Mouse (Mus musculus) hindbrain, postnatal 0 days (tissue): Measurements from ENCODE around the gene Olfr371. TPM values are rescaled to one million over a fixed set of nuclear protein-coding genes. Genes with fewer than 3 reads are reported as not detected.

Source experiments
- ATAC-seq: fragments of 200-750 bp; cut with Nextera tagmentation; 2 replicates; pipeline ENCODE4 v1.8.0; 2017; ENCODE audit warnings: mild to moderate bottlenecking, moderate TSS enrichment, moderate library complexity
- DNase-seq: peaks from one replicate; pipeline ENCODE4 v3.0.0-alpha.2; 2015; ENCODE audit warnings: low spot score
- H3K27ac ChIP-seq: fragments of 300-500 bp; sonication (generic); 2 replicates; pipeline ENCODE4 v1.5.1; 2014; ENCODE audit warnings: mild to moderate bottlenecking
- H3K27me3 ChIP-seq: fragments of 300-500 bp; sonication (generic); 2 replicates; pipeline ENCODE4 v1.6.1; 2014; ENCODE audit warnings: low read length, mixed read lengths; ENCODE audit not compliant: insufficient read depth
- H3K36me3 ChIP-seq: fragments of 300-500 bp; sonication (generic); 2 replicates; pipeline ENCODE4 v1.6.1; 2014; ENCODE audit warnings: low read length, mixed read lengths; ENCODE audit not compliant: insufficient read depth
- H3K4me1 ChIP-seq: fragments of 300-500 bp; sonication (generic); 2 replicates; pipeline ENCODE4 v1.6.1; 2014; ENCODE audit warnings: antibody characterized with exemption, low read length, mixed read lengths; ENCODE audit not compliant: insufficient read depth
- H3K4me2 ChIP-seq: fragments of 300-500 bp; sonication (generic); 2 replicates; pipeline ENCODE4 v1.6.1; 2014; ENCODE audit warnings: low read depth, mild to moderate bottlenecking, low read length, moderate library complexity, mixed read lengths
- H3K4me3 ChIP-seq: fragments of 300-500 bp; sonication (generic); 2 replicates; pipeline ENCODE4 v1.5.1; 2014; ENCODE audit warnings: low read length
- H3K9ac ChIP-seq: fragments of 300-500 bp; sonication (generic); replicated peaks from 2 replicates; pipeline ENCODE4 v1.6.1; 2014; ENCODE audit warnings: mild to moderate bottlenecking, low read length, moderate library complexity, mixed read lengths
- H3K9me3 ChIP-seq: fragments of 300-500 bp; sonication (generic); 2 replicates; pipeline ENCODE4 v1.6.1; 2016; ENCODE audit warnings: low read length, mixed read lengths
- CTCF ChIP-seq: IDR thresholded peaks from 2 replicates; pipeline ENCODE4 v1.5.1; 2016; ENCODE audit warnings: antibody characterized with exemption, control low read depth, low read depth
- WGBS: fragments of 180-500 bp; shearing (Covaris S2); extraction: QIAGEN DNeasy Blood & Tissue Kit; methylation state at CpG from one replicate; pipeline ENCODE4 v1.1.7; 2014; 5-methylcytosine and 5-hydroxymethylcytosine counted together
- polyA plus RNA-seq: library from polyadenylated mRNA; unstranded; fragments of >200 nt; fragmentation: Nextera tagmentation; extraction: Ambion mirVana; gene quantifications from 2 replicates; pipeline ENCODE4 v1.2.1, GENCODE M21; 2015
- total RNA-seq: library from RNA; depleted of rRNA; stranded (reverse); fragments of >200 nt; gene quantifications from 2 replicates; pipeline ENCODE4 v1.2.3, GENCODE M21; 2014; rRNA removed

Gene Olfr371
- not detected in 2 replicates for total RNA-seq
- not detected in 2 replicates for polyA plus RNA-seq

GRCm38 (mm10) chr8:85225688-85226087 is at the start of gene Olfr371:
Gene Olfr371 (plus strand): TSS chr8:85225988.
- 40% methylated on average over 1 of the region's 1 CpGs for WGBS
- no peak within 1 kb of the TSS for H3K27ac ChIP-seq
- H3K9me3 ChIP-seq, result no peaks in the 10 kb centered on the region
- ATAC-seq (no peak), DNase-seq (no peak)
- no peaks in the 10 kb centered on the region for H3K27me3 ChIP-seq
- H3K4me2 ChIP-seq, result no peak within 1 kb of the TSS
- no peaks in the 10 kb centered on the region for H3K4me1 ChIP-seq
- H3K36me3 ChIP-seq, result no peaks in the 10 kb centered on the region
- no peak within 1 kb of the TSS for H3K4me3 ChIP-seq
- no peak for TF ChIP-seq CTCF
- H3K9ac ChIP-seq, result no peak within 1 kb of the TSS

GRCm38 (mm10) chr8:85192346-85192745 is 33.4 kb upstream of the Olfr371 start:
- ATAC-seq (no peak), DNase-seq (no peak)
- H3K4me2 ChIP-seq, result no peak overlapping the region
- no peak for TF ChIP-seq CTCF
- H3K9me3 ChIP-seq, result no peaks in the 10 kb centered on the region
- H3K4me1 ChIP-seq, result no peaks in the 10 kb centered on the region
- no peak overlapping the region for H3K4me3 ChIP-seq
- no peaks in the 10 kb centered on the region for H3K36me3 ChIP-seq
- no peak overlapping the region for H3K27ac ChIP-seq
- H3K27me3 ChIP-seq, result no peaks in the 10 kb centered on the region
- WGBS, result 89% methylated on average over 1 of the region's 1 CpGs
- no peak overlapping the region for H3K9ac ChIP-seq

- no peaks in the 10 kb centered on the region for H3K4me1 ChIP-seq
- no peak overlapping the region for H3K9ac ChIP-seq
- DNase-seq (no peak), ATAC-seq (no peak)
- no peaks in the 10 kb centered on the region for H3K36me3 ChIP-seq
- no peak overlapping the region for H3K4me2 ChIP-seq
- no peaks in the 10 kb centered on the region for H3K27me3 ChIP-seq
- 80% methylated on average over 4 of the region's 4 CpGs for WGBS
- no peaks in the 10 kb centered on the region for H3K9me3 ChIP-seq
- no peak overlapping the region for H3K27ac ChIP-seq
- no peak overlapping the region for H3K4me3 ChIP-seq
- no peak for TF ChIP-seq CTCF
Observed at GRCm38 (mm10) chr8:85220220-85220619, 5.6 kb upstream of the Olfr371 start.

- DNase-seq (no peak), ATAC-seq (no peak)
- no peak for TF ChIP-seq CTCF
- no peaks in the 10 kb centered on the region for H3K4me1 ChIP-seq
- no peak overlapping the region for H3K4me2 ChIP-seq
- 50% methylated on average over 6 of the region's 6 CpGs for WGBS
- H3K27ac ChIP-seq, result no peak overlapping the region
- H3K9me3 ChIP-seq, result no peaks in the 10 kb centered on the region
- H3K27me3 ChIP-seq, result no peaks in the 10 kb centered on the region
- H3K4me3 ChIP-seq, result no peak overlapping the region
- H3K36me3 ChIP-seq, result no peaks in the 10 kb centered on the region
- no peak overlapping the region for H3K9ac ChIP-seq
Observed at GRCm38 (mm10) chr8:85220992-85221391, 4.8 kb upstream of the Olfr371 start.

GRCm38 (mm10) chr8:85227297-85227696 is 1.5 kb downstream of the Olfr371 start:
- no peaks in the 10 kb centered on the region for H3K9me3 ChIP-seq
- DNase-seq (no peak), ATAC-seq (no peak)
- no peak overlapping the region for H3K27ac ChIP-seq
- no peaks in the 10 kb centered on the region for H3K36me3 ChIP-seq
- WGBS, result 72% methylated on average over 1 of the region's 1 CpGs
- no peak for TF ChIP-seq CTCF
- H3K27me3 ChIP-seq, result no peaks in the 10 kb centered on the region
- H3K4me3 ChIP-seq, result no peak overlapping the region
- no peaks in the 10 kb centered on the region for H3K4me1 ChIP-seq
- no peak overlapping the region for H3K4me2 ChIP-seq
- no peak overlapping the region for H3K9ac ChIP-seq

Other genes with a start within 250 kb of the Olfr371 start
- 16.9 and 17.8 TPM in 2 replicates for gene Junb, start 247.3 kb upstream of the Olfr371 start, total RNA-seq
- 6.3 and 7.9 TPM in 2 replicates for gene Junb, start 247.3 kb upstream of the Olfr371 start, polyA plus RNA-seq
- gene Hook2, start 235.4 kb upstream of the Olfr371 start, total RNA-seq, result 18.9 and 19.0 TPM in 2 replicates
- gene Hook2, start 235.4 kb upstream of the Olfr371 start, polyA plus RNA-seq, result 29.7 and 33.4 TPM in 2 replicates
- gene Best2, start 211.5 kb upstream of the Olfr371 start, total RNA-seq, result not detected in 2 replicates
- 0.09 and 0.26 TPM in 2 replicates for gene Best2, start 211.5 kb upstream of the Olfr371 start, polyA plus RNA-seq
- gene Asna1, start 200.7 kb upstream of the Olfr371 start, total RNA-seq, result 165 and 172 TPM in 2 replicates
- 149 and 150 TPM in 2 replicates for gene Asna1, start 200.7 kb upstream of the Olfr371 start, polyA plus RNA-seq
- gene Trir, start 199.2 kb upstream of the Olfr371 start, total RNA-seq, result 220 and 238 TPM in 2 replicates
- gene Trir, start 199.2 kb upstream of the Olfr371 start, polyA plus RNA-seq, result 146 and 152 TPM in 2 replicates
- gene Tnpo2, start 189.1 kb upstream of the Olfr371 start, total RNA-seq, result 174 and 183 TPM in 2 replicates
- gene Tnpo2, start 189.1 kb upstream of the Olfr371 start, polyA plus RNA-seq, result 48.1 and 49.1 TPM in 2 replicates
- 104 and 114 TPM in 2 replicates for gene Fbxw9, start 165.9 kb upstream of the Olfr371 start, total RNA-seq
- gene Fbxw9, start 165.9 kb upstream of the Olfr371 start, polyA plus RNA-seq, result 78.9 and 82.2 TPM in 2 replicates
- not detected in 2 replicates for gene Gm5741, start 158.0 kb upstream of the Olfr371 start, total RNA-seq
- 0.71 and 0.76 TPM in 2 replicates for gene Gm5741, start 158.0 kb upstream of the Olfr371 start, polyA plus RNA-seq
- 77.5 and 103 TPM in 2 replicates for gene Dhps, start 154.2 kb upstream of the Olfr371 start, total RNA-seq
- 118 and 123 TPM in 2 replicates for gene Dhps, start 154.2 kb upstream of the Olfr371 start, polyA plus RNA-seq
- gene Wdr83os, start 145.2 kb upstream of the Olfr371 start, total RNA-seq, result 109 and 123 TPM in 2 replicates
- 129 and 131 TPM in 2 replicates for gene Wdr83os, start 145.2 kb upstream of the Olfr371 start, polyA plus RNA-seq
- gene Wdr83, start 144.7 kb upstream of the Olfr371 start, total RNA-seq, result 21.4 TPM in 2 replicates
- 38.6 and 38.9 TPM in 2 replicates for gene Wdr83, start 144.7 kb upstream of the Olfr371 start, polyA plus RNA-seq
- gene Man2b1, start 142.7 kb upstream of the Olfr371 start, total RNA-seq, result 32.9 and 34.3 TPM in 2 replicates
- 22.5 TPM in 2 replicates for gene Man2b1, start 142.7 kb upstream of the Olfr371 start, polyA plus RNA-seq
- gene Zfp791, start 102.9 kb upstream of the Olfr371 start, total RNA-seq, result 1.5 and 2.4 TPM in 2 replicates
- gene Zfp791, start 102.9 kb upstream of the Olfr371 start, polyA plus RNA-seq, result 2.4 and 2.5 TPM in 2 replicates
- gene Cks1brt, start 74.1 kb upstream of the Olfr371 start, total RNA-seq, result not detected in 2 replicates
- gene Cks1brt, start 74.1 kb upstream of the Olfr371 start, polyA plus RNA-seq, result not detected in 2 replicates
- gene Orc6, start 73.6 kb downstream of the Olfr371 start, total RNA-seq, result 41.4 and 43.2 TPM in 2 replicates
- 62.3 and 63.8 TPM in 2 replicates for gene Orc6, start 73.6 kb downstream of the Olfr371 start, polyA plus RNA-seq
- gene Vps35, start 73.8 kb downstream of the Olfr371 start, total RNA-seq, result 108 and 114 TPM in 2 replicates
- 151 and 153 TPM in 2 replicates for gene Vps35, start 73.8 kb downstream of the Olfr371 start, polyA plus RNA-seq
- gene Mylk3, start 160.4 kb downstream of the Olfr371 start, total RNA-seq, result 0.16 TPM in 1 of 2 replicates, not detected in the other
- gene Mylk3, start 160.4 kb downstream of the Olfr371 start, polyA plus RNA-seq, result 0.19 and 0.26 TPM in 2 replicates
- 11.6 and 13.6 TPM in 2 replicates for gene 4921524J17Rik, start 206.8 kb downstream of the Olfr371 start, total RNA-seq
- gene 4921524J17Rik, start 206.8 kb downstream of the Olfr371 start, polyA plus RNA-seq, result 43.0 and 47.4 TPM in 2 replicates